Mouse (Mus musculus) heart, embryonic 16.5 days (tissue): ENCODE measurements around the gene Syne2. TPM values are rescaled to one million over a fixed set of nuclear protein-coding genes. Genes with fewer than 3 reads are reported as not detected.
A peak's percentile ranks its signal among the peaks of the same experiment; 100 is the strongest.

ENCODE experiments used
- ATAC-seq: fragments of 200-750 bp; cut with Nextera tagmentation; replicated peaks from 2 replicates; pipeline ENCODE4 v1.8.0; 2017; ENCODE audit warnings: moderate number of reproducible peaks; ENCODE audit not compliant: insufficient read depth, low FRiP score; ENCODE audit errors: extremely low read depth
- H3K27ac ChIP-seq: fragments of 300-500 bp; sonication (generic); 2 replicates; pipeline ENCODE4 v1.5.1; 2014; ENCODE audit warnings: mild to moderate bottlenecking, low read length, control low read depth, moderate library complexity
- H3K27me3 ChIP-seq: fragments of 300-500 bp; sonication (generic); 2 replicates; pipeline ENCODE4 v1.6.1; 2014; ENCODE audit warnings: low read length, mixed read lengths; ENCODE audit not compliant: control insufficient read depth, insufficient read depth
- H3K36me3 ChIP-seq: fragments of 300-500 bp; sonication (generic); 2 replicates; pipeline ENCODE4 v1.6.1; 2014; ENCODE audit not compliant: control insufficient read depth, insufficient read depth
- H3K4me1 ChIP-seq: fragments of 300-500 bp; sonication (generic); 2 replicates; pipeline ENCODE4 v1.6.1; 2014; ENCODE audit warnings: low read length, mixed read lengths; ENCODE audit not compliant: control insufficient read depth, insufficient read depth
- H3K4me2 ChIP-seq: fragments of 300-500 bp; sonication (generic); 2 replicates; pipeline ENCODE4 v1.6.1; 2014; ENCODE audit warnings: low read depth, mild to moderate bottlenecking, control low read depth, low read length
- H3K4me3 ChIP-seq: fragments of 300-500 bp; sonication (generic); 2 replicates; pipeline ENCODE4 v1.5.1; 2014; ENCODE audit warnings: mild to moderate bottlenecking, control low read depth, low read length
- H3K9ac ChIP-seq: fragments of 300-500 bp; sonication (generic); 2 replicates; pipeline ENCODE4 v1.6.1; 2014; ENCODE audit warnings: low read length, control low read depth
- H3K9me3 ChIP-seq: fragments of 300-500 bp; sonication (generic); replicated peaks from 2 replicates; pipeline ENCODE4 v1.6.1; 2016; ENCODE audit warnings: low read length; ENCODE audit not compliant: control insufficient read depth
- WGBS: fragments of 180-500 bp; shearing (Covaris S2); extraction: QIAGEN DNeasy Blood & Tissue Kit; methylation state at CpG from one replicate; pipeline ENCODE4 v1.1.7; 2014; 5-methylcytosine and 5-hydroxymethylcytosine counted together
- polyA plus RNA-seq: library from polyadenylated mRNA; unstranded; fragments of >200 nt; fragmentation: Nextera tagmentation; extraction: Ambion mirVana; gene quantifications from 2 replicates; pipeline ENCODE4 v1.2.1, GENCODE M21; 2015

Gene Syne2
- polyA plus RNA-seq, 1 experiment from 2014 or later, result 38.4 TPM

DNA sequence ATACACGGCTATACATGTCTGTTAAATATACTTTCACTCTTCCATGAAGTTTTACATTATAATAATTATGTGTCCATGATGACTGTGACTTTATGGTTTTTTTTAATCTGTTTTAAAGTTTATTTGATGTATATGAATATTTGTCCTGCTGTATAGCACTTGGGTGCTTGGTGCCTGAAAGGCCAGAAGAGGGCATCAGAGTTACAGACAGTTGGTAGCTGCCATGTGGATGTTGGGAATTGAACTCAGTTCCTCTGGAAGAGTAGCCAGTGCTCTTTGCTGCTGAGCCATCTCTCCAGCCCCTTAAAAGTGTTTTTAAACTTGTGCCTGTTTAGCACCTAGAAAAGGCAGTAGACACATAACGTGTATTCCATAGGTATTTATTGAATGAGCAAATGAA, 21.4 kb upstream of the Syne2 start:
- Histone ChIP-seq H3K27ac (no peak overlapping the region), H3K27me3 (no peaks in the 10 kb centered on the region), H3K36me3 (no peaks in the 10 kb centered on the region), H3K9ac (no peak overlapping the region), H3K9me3 (no peaks in the 10 kb centered on the region), H3K4me1 (no peaks in the 10 kb centered on the region), H3K4me2 (no peak overlapping the region), H3K4me3 (no peak overlapping the region)
- no peak for ATAC-seq
- 86% methylated on average over 2 of the region's 2 CpGs for WGBS

DNA sequence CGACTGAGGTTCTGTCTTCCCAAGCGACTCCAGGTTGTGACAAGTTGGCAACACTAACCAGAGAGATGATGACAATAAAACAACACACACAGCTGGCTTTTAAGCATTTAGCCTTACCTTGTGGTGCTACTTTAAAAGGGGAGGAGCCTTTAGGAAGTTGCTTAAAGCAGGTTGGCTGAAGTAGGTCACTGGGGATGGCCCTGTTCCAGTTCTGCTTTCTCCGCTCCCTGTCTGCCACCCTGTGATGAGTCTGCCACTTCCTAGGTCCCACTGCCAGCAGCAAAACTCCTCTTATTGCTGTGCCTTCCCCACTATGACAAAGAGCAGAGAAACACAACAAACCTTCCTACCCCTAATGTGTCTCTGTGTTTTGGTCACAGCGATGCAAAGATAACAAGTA, 11.7 kb upstream of the Syne2 start:
- no peaks in the 10 kb centered on the region for H3K36me3 ChIP-seq
- no peak overlapping the region for H3K27ac ChIP-seq
- H3K4me2 ChIP-seq, result no peak overlapping the region
- WGBS, result 79% methylated on average over 4 of the region's 4 CpGs
- H3K4me1 ChIP-seq, result no peaks in the 10 kb centered on the region
- ATAC-seq, result no peak
- no peaks in the 10 kb centered on the region for H3K9me3 ChIP-seq
- H3K27me3 ChIP-seq, result no peaks in the 10 kb centered on the region
- H3K4me3 ChIP-seq, result no peak overlapping the region
- H3K9ac ChIP-seq, result no peak overlapping the region

DNA sequence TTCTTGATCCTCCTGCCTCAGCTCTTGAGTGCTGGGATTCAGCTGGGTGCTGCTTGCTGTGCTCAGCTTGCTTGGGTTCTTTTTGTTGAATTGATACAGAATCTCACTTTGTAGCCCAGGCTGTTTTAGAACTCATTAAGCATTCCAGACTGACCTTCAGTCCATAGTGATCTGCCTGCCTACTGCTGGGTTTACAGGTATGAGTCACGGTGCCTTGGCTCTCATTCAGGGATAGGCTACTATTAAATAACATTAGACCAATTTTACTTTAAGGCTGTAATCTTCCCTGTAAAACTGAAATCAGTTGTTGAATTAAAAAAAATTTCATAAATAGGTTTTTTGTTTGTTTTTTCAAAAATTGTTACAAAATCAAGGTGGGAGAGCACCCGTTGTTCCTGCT, 4.2 kb upstream of the Syne2 start:
- no peaks in the 10 kb centered on the region for H3K36me3 ChIP-seq
- no peak overlapping the region for H3K9ac ChIP-seq
- H3K4me3 ChIP-seq, result no peak overlapping the region
- H3K27me3 ChIP-seq, result no peaks in the 10 kb centered on the region
- H3K27ac ChIP-seq, result no peak overlapping the region
- no peak overlapping the region for H3K4me2 ChIP-seq
- no peak for ATAC-seq
- H3K9me3 ChIP-seq, result no peaks in the 10 kb centered on the region
- 99% methylated on average over 2 of the region's 2 CpGs for WGBS
- H3K4me1 ChIP-seq, result peaks cover 5% of the 10 kb centered on the region; the same call in 1 of the 2 replicates

DNA sequence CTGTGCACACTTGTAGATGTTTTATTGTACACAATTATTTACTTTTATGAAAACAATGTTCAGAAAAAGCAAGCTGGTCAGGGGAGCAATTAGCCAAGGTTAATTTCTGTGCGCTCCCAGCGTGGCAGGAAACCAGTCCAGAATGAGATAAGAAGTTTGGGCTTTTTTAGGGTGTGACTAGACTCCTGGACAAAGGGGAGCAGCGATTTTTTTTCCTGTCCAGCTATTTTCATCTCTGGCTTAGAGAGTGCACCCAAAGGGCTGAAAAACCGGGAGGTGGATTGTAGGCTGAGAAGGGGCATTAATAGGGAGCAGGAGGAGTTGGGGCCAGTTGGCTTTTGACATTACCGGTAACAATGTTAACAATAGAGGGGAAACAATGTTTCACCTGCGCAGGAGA, 3.4 kb upstream of the Syne2 start:
- H3K36me3 ChIP-seq, result no peaks in the 10 kb centered on the region
- WGBS, result 47% methylated on average over 6 of the region's 6 CpGs
- H3K9ac ChIP-seq, result no peak overlapping the region
- no peak overlapping the region for H3K4me3 ChIP-seq
- peaks cover 8% of the 10 kb centered on the region for H3K4me1 ChIP-seq
- H3K4me2 ChIP-seq, result no peak overlapping the region
- H3K9me3 ChIP-seq, result no peaks in the 10 kb centered on the region
- no peak for ATAC-seq
- no peak overlapping the region for H3K27ac ChIP-seq
- no peaks in the 10 kb centered on the region for H3K27me3 ChIP-seq

GRCm38 (mm10) chr12:75816981-75817856, 715 bp upstream of the Syne2 start:
- H3K36me3 ChIP-seq, result no peaks in the 10 kb centered on the region
- 13% methylated on average over 23 of the region's 25 CpGs for WGBS
- H3K27me3 ChIP-seq, result no peaks in the 10 kb centered on the region
- H3K4me2 ChIP-seq, result peak overlapping the region; percentile 84
- peak overlapping the region; percentile 79 for H3K4me3 ChIP-seq
- H3K4me1 ChIP-seq, result peaks cover 18% of the 10 kb centered on the region
- no peak overlapping the region for H3K27ac ChIP-seq
- H3K9ac ChIP-seq, result peak overlapping the region; percentile 89
- H3K9me3 ChIP-seq, result no peaks in the 10 kb centered on the region
- no peak for ATAC-seq

- ATAC-seq, result peak; percentile 79
- Histone ChIP-seq H3K4me3 (peak overlapping the region; percentile 79), H3K27me3 (no peaks in the 10 kb centered on the region), H3K27ac (peak overlapping the region; percentile 82), H3K36me3 (no peaks in the 10 kb centered on the region), H3K9me3 (no peaks in the 10 kb centered on the region), H3K9ac (peak overlapping the region; percentile 89), H3K4me1 (peaks cover 22% of the 10 kb centered on the region), H3K4me2 (peak overlapping the region; percentile 84)
- WGBS, result under 1% methylated on average over 90 of the region's 93 CpGs
Observed at GRCm38 (mm10) chr12:75818453-75819434, 810 bp downstream of the Syne2 start.

DNA sequence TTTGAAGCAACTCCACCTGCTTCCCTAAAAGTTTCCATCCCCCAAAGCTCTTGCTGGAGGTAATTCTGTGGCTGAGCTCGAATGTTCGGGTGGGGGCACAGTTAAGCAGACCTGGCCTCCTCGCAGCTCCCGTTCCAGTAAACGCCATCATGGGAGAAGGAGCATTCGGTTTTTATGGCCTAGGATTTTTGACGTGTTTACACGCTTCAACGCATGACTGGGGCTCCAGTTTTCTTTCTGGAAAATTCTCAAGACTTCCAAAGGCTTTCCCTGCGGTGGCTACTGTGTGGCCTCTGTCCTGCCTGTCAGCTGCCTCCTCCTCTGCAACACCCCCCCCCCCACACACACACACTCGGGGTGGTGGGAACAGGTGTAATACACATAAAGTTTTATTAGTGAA, 1.5 kb downstream of the Syne2 start:
- H3K36me3 ChIP-seq, result no peaks in the 10 kb centered on the region
- peak overlapping the region; percentile 89 for H3K9ac ChIP-seq
- peaks cover 26% of the 10 kb centered on the region for H3K4me1 ChIP-seq
- WGBS, result 11% methylated on average over 11 of the region's 11 CpGs
- no peaks in the 10 kb centered on the region for H3K27me3 ChIP-seq
- H3K4me2 ChIP-seq, result peak overlapping the region; percentile 84
- peak overlapping the region; percentile 79 for H3K4me3 ChIP-seq
- ATAC-seq, result no peak
- no peaks in the 10 kb centered on the region for H3K9me3 ChIP-seq
- peak overlapping the region; percentile 82 for H3K27ac ChIP-seq

DNA sequence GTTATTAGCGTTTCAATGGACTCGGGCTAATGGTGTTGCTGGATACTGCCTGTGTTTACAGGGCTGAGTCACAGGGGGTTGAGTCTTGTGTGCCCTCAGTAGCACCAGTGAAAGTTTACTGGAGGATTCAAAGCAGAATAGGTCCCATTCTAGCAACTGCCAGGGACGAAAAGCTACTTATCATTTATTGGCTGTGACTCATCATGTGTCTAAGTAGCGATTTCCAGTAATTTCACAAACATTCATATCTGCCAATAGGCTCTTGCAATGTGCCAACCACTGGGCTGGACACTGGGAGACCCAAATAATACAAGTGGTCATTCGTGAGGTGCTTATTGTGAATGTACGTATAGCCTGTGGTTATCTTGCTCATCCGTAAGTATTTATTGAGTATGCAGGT, 2.3 kb downstream of the Syne2 start:
- Histone ChIP-seq H3K4me1 (peaks cover 32% of the 10 kb centered on the region), H3K36me3 (no peaks in the 10 kb centered on the region), H3K9ac (no peak overlapping the region), H3K4me3 (no peak overlapping the region), H3K27me3 (no peaks in the 10 kb centered on the region), H3K27ac (no peak overlapping the region), H3K4me2 (no peak overlapping the region), H3K9me3 (no peaks in the 10 kb centered on the region)
- 77% methylated on average over 7 of the region's 7 CpGs for whole genome bisulfite sequencing
- ATAC-seq, result no peak
